ENCODE assay signal across 8 mouse cellular contexts in genomic region chr4:99626047-99626844, GRCm38 (mm10). TPM values are rescaled to one million over a fixed set of nuclear protein-coding genes. Genes with fewer than 3 reads are reported as not detected.
DNase-seq lines count a peak whose midpoint lies in the region; ATAC-seq and TF ChIP-seq lines count a peak whose summit lies in the region.

No protein-coding gene starts in this region.

- no peak for ATAC-seq in erythroblast, adult 5-6 weeks (replicated peaks; ENCODE audit: low FRiP score, poor library complexity, severe bottlenecking)

- no peaks in the 10 kb centered on the region for H3K9me3 ChIP-seq in E14TG2a.4 (ENCODE audit: low read length)

- peaks cover 20% of the 10 kb centered on the region for H3K4me1 ChIP-seq in E14TG2a.4 (replicated peaks; ENCODE audit: low read depth, low read length)

- no peak for TF ChIP-seq CTCF in E14TG2a.4 (conservative IDR thresholded peaks at IDR 0.05; ENCODE audit: low read length)

- peak overlapping the region; percentile 35 for H3K4me3 ChIP-seq in E14TG2a.4 (replicated peaks; ENCODE audit: low read length)

- peak; percentile 69 for DNase-seq in NIH3T3 (ENCODE audit: low read depth)
- peak; percentile 24 to 37 for DNase-seq in heart, postnatal 10 days
- DNase-seq in lung, postnatal 10 days, result peak; percentile 8
- no peak for DNase-seq in cerebellum, adult 8-10 months
- DNase-seq in frontal cortex, postnatal 36 days (ENCODE audit: low spot score in 2 of 2), result no peak
- no peak for DNase-seq in spleen, postnatal 14 days (ENCODE audit: low spot score in 2 of 2)

- intact Hi-C loops in heart, postnatal 10 days (cut with DNase I), result no loop called here

- no peaks in the 10 kb centered on the region for H3K36me3 ChIP-seq in E14TG2a.4 (ENCODE audit: insufficient read depth, low read length)

- no peaks in the 10 kb centered on the region for H3K27me3 ChIP-seq in E14TG2a.4 (ENCODE audit: insufficient read depth, low read length)

RNA-seq across cellular contexts. Expression of gene Foxd3, which starts 29.9 kb away (rescaled TPM):
- 1 to 10 TPM in 1 of 2 experiments, under 1 TPM in 1; 0.79 to 1.4 TPM for total RNA-seq in heart, postnatal 10 days (2021)
- total RNA-seq in erythroblast, adult 5-6 weeks (2015; ENCODE audit: low replicate concordance), result not detected in 2 replicates
- total RNA-seq in erythroblast, adult 5-6 weeks (2017; ENCODE audit: low replicate concordance), result not detected in 2 replicates

Comparison
In these comparisons a context has a peak if more than half of its experiments do, and no peak if none do; other contexts are left out.
1. DNase-seq: peak in NIH3T3 (single experiment), heart, postnatal 10 days (2 of 2) and lung, postnatal 10 days (single experiment); none in cerebellum, adult 8-10 months (single experiment), frontal cortex, postnatal 36 days (0 of 2) and spleen, postnatal 14 days (0 of 2).